Mouse (Mus musculus) cortical plate, adult 2 months (tissue): ENCODE results near the gene Cbx2. TPM values are rescaled to one million over a fixed set of nuclear protein-coding genes. Genes with fewer than 3 reads are reported as not detected.

Source experiments
- H3K27ac ChIP-seq: fragments of 200-500 bp; 2 replicates; pipeline ENCODE4 v1.5.1; 2012; ENCODE audit warnings: low read length, control low read depth, inconsistent platforms; ENCODE audit not compliant: insufficient read depth
- H3K4me1 ChIP-seq: fragments of 200-500 bp; 2 replicates; pipeline ENCODE4 v1.6.1; 2011; ENCODE audit warnings: low read length; ENCODE audit not compliant: control insufficient read depth, insufficient read depth
- H3K4me3 ChIP-seq: fragments of 200-500 bp; 2 replicates; pipeline ENCODE4 v1.5.1; 2011; ENCODE audit warnings: mild to moderate bottlenecking, low read length, control low read depth; ENCODE audit not compliant: insufficient read depth
- CTCF ChIP-seq: fragments of 200-500 bp; IDR thresholded peaks from 2 replicates; pipeline ENCODE4 v1.5.1; 2011; ENCODE audit warnings: mild to moderate bottlenecking, control low read depth, low read length; ENCODE audit not compliant: insufficient read depth; ENCODE audit errors: extremely low read depth
- POLR2A ChIP-seq: fragments of 200-500 bp; IDR thresholded peaks from 2 replicates; pipeline ENCODE4 v1.6.1; 2011; ENCODE audit warnings: mild to moderate bottlenecking, low read length, control low read depth; ENCODE audit not compliant: insufficient read depth; ENCODE audit errors: extremely low read depth
- polyA plus RNA-seq: library from polyadenylated mRNA; depleted of rRNA; stranded (reverse); fragments of >200 nt; gene quantifications from 2 replicates; pipeline ENCODE4 v1.2.3, GENCODE M21; 2012

Cbx2 gene
- polyA plus RNA-seq, 1 experiment, result 2.6 TPM

DNA sequence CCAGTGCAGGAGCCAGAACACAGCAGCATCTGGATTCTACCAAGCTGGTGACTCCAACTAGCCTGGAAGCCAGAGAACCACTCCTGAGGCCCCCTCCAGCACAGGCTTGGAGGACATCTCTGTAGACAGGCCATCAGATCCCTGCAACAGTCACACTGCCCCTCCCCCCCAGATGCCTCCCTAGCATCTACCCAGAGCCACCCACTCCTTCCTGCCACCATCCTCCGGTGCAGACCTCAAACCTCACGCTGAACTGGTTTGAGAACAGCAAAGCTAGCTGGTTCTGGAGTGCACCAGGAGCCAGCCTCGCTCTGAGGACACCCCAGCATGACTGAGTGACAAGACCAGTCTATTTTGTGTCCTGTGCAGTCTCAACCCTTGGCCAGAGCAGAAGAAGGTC is 30.0 kb upstream of the Cbx2 start:
- H3K27ac ChIP-seq, result no peak overlapping the region
- H3K4me3 ChIP-seq, result no peak overlapping the region
- H3K4me1 ChIP-seq, result peaks cover 3% of the 10 kb centered on the region
- TF ChIP-seq CTCF (no peak), POLR2A (no peak)

- Histone ChIP-seq H3K4me1 (peaks cover 3% of the 10 kb centered on the region), H3K4me3 (no peak overlapping the region), H3K27ac (no peak overlapping the region)
- TF ChIP-seq POLR2A, result no peak
- no peak for TF ChIP-seq CTCF
These were observed 27.3 kb upstream of the Cbx2 start for GRCm38 (mm10) chr11:118995448-118995847.

DNA sequence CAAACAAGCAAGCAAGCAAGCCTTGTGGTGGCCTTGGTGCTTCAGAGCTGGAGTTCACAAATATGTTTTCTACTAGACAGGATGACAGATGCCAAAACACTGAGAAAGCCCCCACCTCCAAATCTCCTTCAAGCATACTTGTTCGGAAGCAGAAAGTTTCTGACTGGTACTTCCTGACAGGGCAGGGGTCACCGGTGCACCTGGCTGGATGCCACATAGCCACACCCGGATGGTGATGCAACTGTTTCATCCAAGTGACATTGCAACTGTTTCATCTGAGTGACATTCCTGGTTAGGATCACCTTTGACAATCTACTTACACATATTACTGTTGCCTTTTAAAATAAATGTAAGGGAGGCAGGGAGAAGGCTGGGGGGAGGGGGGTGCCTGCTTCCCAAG is 25.6 kb upstream of the Cbx2 start:
- Histone ChIP-seq H3K4me1 (peaks cover 3% of the 10 kb centered on the region), H3K27ac (no peak overlapping the region), H3K4me3 (no peak overlapping the region)
- TF ChIP-seq POLR2A, result no peak
- no peak for TF ChIP-seq CTCF

- peak overlapping the region; percentile 8; the same call in 1 of the 2 replicates for H3K4me3 ChIP-seq
- no peaks in the 10 kb centered on the region for H3K4me1 ChIP-seq
- H3K27ac ChIP-seq, result no peak overlapping the region
- TF ChIP-seq POLR2A, result peak; percentile 48; the same call in 1 of the 2 replicates
- TF ChIP-seq CTCF, result peak; percentile 57
These were observed 24.1 kb upstream of the Cbx2 start for GRCm38 (mm10) chr11:118998540-118999265.

DNA sequence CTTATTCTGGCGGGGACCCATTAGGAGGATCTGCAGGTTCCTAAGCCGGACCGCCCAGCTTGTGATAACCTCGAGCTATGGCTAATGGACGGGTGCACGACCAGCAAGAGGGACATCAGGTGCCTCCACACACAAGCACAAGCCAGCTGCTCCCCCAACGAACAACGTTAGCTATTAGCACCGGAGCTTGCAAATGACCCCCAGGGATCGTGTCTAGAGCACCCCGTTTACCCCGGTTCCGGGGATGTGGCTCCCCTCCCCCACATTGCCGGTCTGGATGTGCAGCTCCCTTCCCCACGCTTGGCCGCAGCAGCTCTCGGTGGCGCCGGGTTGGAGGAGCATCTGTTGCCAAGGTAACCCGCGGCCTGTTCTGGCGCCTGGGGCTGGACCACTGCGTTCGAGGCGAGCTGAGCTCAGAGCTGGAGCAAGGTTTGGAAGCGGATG is 23.4 kb upstream of the Cbx2 start:
- Histone ChIP-seq H3K4me1 (no peaks in the 10 kb centered on the region), H3K27ac (no peak overlapping the region), H3K4me3 (no peak overlapping the region; the same call in 1 of the 2 replicates)
- TF ChIP-seq POLR2A (no peak), CTCF (no peak)

DNA sequence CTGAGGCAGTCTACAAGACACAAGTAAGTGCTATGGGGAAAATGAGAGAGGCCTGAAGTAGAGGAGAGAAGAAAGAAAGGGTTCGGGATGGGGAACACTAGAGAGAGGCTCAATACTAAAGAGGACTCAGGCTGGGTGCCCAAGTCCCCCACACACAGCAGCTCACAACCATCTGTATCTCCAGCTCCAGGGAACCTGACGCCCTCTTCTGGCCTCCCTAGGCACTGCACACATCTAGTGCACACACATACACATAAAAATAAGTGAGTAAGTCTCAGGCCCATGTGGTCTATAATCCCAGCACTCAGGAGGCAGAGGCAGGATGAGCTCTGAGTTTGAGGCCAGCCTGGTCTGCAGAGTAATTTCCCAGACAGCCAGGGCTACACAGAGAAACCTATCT is 21.9 kb upstream of the Cbx2 start:
- Histone ChIP-seq H3K27ac (no peak overlapping the region), H3K4me3 (no peak overlapping the region), H3K4me1 (no peaks in the 10 kb centered on the region)
- TF ChIP-seq CTCF (no peak), POLR2A (no peak)

DNA sequence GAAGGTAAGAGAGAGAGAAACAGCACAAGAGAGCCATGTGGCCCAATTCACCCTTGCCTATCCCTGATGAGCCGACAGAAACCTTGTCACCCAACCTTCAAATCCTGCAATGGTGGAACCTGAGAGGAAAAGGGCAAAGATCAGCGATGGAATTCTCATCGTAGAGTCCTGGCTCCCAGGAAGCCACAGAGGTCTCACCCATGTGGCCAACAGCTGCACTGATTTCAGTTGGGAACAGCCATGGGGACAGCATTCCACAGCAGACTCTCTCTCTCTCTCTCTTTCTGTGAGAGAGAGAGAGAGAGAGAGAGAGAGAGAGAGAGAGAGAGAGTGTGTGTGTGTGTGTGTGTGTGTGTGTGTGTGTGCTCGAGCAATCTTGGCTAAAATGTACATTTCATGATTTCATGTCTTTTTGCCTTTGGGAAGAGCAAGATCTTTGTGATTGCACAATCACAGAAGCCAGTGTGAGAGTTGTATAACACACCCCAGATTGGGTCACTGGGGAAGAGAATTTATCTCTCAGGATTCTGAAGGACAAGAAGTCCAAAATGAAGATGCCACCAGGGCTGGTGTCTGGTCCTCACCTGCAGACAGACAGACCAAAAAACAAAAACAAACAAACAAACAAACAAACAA is 21.2 kb upstream of the Cbx2 start:
- no peaks in the 10 kb centered on the region for H3K4me1 ChIP-seq
- H3K27ac ChIP-seq, result no peak overlapping the region
- no peak overlapping the region for H3K4me3 ChIP-seq
- TF ChIP-seq POLR2A (no peak), CTCF (no peak)

DNA sequence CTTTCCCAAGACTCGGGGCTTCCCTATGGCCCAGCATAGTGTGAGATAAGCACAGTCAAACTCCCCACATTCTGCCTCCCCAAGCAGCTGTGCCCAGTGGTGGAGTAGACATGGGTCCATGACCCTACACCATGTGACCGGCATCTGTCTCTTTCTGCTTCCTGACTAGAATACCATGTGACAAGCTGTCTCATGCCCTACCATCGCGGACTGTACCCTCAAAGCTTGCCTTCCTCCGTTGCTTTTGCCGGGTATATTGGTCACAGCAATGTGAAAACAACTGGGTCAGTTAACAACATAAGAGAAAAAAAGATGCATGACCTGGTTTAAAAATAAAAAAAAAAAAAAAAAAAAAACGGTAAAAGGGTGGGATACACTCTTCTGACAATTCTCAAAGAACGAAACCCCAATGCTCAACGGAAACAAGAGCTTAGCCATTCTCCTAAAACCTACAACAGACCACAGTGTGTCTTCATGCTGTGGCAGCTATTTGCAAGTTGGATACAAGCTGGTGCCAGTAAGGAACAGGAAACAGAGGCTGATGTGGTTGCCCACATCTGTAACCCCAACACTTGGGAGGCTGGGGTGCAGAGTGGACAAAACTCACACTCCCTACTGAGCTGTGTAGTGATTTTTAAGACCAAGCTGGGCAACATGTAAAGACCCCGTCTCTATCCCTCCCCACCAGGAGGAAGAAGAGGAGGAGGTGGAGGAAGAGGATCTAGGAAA is 17.1 kb upstream of the Cbx2 start:
- H3K4me3 ChIP-seq, result no peak overlapping the region
- H3K27ac ChIP-seq, result no peak overlapping the region
- no peaks in the 10 kb centered on the region for H3K4me1 ChIP-seq
- TF ChIP-seq CTCF (no peak), POLR2A (no peak)

DNA sequence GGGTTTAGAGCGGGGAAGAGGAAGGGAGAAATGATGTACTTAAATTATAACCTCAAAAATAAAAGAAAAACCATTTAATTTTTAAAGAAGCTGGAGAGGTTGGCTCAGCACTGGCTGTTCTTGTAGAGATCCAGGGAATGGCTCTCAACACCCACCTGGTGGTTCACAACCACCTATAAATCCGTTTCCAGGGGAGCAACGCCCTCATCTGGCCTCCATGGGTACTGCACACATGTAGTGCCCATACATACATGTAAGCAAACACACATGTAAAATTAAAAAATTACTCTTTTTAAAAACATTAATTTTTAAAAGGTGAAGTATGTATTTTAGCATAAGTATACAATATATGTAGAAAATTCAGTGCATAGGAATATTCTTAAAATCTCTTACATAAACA is 16.3 kb upstream of the Cbx2 start:
- Histone ChIP-seq H3K4me3 (no peak overlapping the region), H3K27ac (no peak overlapping the region), H3K4me1 (no peaks in the 10 kb centered on the region)
- TF ChIP-seq CTCF (no peak), POLR2A (no peak)
